Mouse (Mus musculus) bone marrow macrophage, adult 2 months (primary cell): ENCODE measurements around the gene Fpgs.

Experiments
- CTCF ChIP-seq: IDR thresholded peaks from 2 replicates; pipeline ENCODE4 v1.5.1; 2012; ENCODE audit warnings: low read depth, mild to moderate bottlenecking, low read length, moderate library complexity
- POLR2A ChIP-seq: IDR thresholded peaks from 2 replicates; pipeline ENCODE4 v1.6.1; 2012; ENCODE audit warnings: mild to moderate bottlenecking, low read depth, low read length, borderline replicate concordance

DNA sequence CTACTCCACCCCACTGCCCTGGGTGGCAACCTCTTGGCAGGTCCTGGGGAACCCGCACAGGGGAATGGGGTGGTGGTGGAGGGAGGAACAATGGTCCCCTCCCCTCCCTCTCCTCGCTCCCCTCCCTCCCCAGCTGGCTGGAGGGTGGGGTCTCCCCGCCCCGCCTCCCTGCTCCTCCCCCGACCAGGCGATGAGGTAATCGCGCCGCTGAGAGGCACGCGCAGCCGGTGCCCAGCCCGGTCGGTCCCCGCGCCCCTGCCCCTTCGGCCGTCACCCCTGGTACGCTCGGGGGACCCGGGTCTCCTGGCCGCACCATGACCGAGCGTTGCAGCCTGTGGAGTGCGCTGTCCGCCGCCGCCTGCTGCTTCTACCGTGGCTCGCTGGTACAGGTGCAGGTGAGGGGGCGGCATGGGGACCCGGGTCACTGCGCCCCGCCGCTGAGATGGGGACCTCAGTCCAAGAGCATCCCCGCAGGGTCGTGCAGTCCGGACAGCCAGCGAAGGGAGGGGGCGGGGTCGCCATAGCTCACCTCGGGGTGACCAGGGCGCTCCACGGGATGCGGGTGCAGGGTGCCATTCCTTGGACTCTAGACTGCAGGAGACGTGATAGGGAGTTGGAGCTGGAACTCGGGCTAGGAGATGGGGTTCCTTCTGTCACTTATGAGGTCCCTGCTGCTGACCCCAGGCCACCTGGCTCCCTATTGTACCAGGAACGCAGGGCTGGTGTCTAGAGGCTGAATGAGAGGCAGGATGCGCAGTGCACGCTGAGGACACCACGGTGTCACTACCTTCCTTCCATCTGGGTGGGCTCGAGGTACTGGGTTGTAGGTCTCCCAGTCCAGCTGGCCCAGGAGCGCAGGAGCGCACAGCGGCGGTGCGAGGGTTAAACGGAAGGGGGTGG is 37.6 kb upstream of the Fpgs start:
- no peak for TF ChIP-seq POLR2A
- no peak for TF ChIP-seq CTCF
